Mouse (Mus musculus): ENCODE measurements around the gene Efnb2. TPM values are rescaled to one million over a fixed set of nuclear protein-coding genes. Genes with fewer than 3 reads are reported as not detected.

Efnb2 gene
- total RNA-seq, 2 experiments from 2014 or later, result 11.8 to 13.0 TPM

- intact Hi-C loops (cut with DNase I; ENCODE audit: low total_unique reads), result no loop called here
- no peak for DNase-seq
Measured at GRCm38 (mm10) chr8:8577770-8578303, 83.2 kb downstream of the Efnb2 start.

- intact Hi-C loops (cut with DNase I; ENCODE audit: low total_unique reads), result no loop called here
- no peak for DNase-seq
Measured at GRCm38 (mm10) chr8:8576833-8577232, 84.2 kb downstream of the Efnb2 start.

- no peak for DNase-seq
- intact Hi-C loops (cut with DNase I; ENCODE audit: low total_unique reads), result no loop called here
Measured at GRCm38 (mm10) chr8:8576286-8576685, 84.8 kb downstream of the Efnb2 start.

GRCm38 (mm10) chr8:8574521-8575499, 86.2 kb downstream of the Efnb2 start:
- intact Hi-C loops (cut with DNase I; ENCODE audit: low total_unique reads), result no loop called here
- DNase-seq, result no peak

GRCm38 (mm10) chr8:8572272-8572671, 88.8 kb downstream of the Efnb2 start:
- intact Hi-C loops (cut with DNase I; ENCODE audit: low total_unique reads), result no loop called here
- DNase-seq, result no peak

- intact Hi-C loops (cut with DNase I; ENCODE audit: low total_unique reads), result no loop called here
- DNase-seq, result no peak
Measured at GRCm38 (mm10) chr8:8571625-8572215, 89.3 kb downstream of the Efnb2 start.

- intact Hi-C loops (cut with DNase I; ENCODE audit: low total_unique reads), result no loop called here
- DNase-seq, result no peak
Measured at GRCm38 (mm10) chr8:8569280-8569679, 91.8 kb downstream of the Efnb2 start.

GRCm38 (mm10) chr8:8568215-8568773, 92.7 kb downstream of the Efnb2 start:
- DNase-seq, result no peak
- intact Hi-C loops (cut with DNase I; ENCODE audit: low total_unique reads), result no loop called here

Small RNAs within 50 kb of the gene (microRNA-seq; reads per million reads assigned to microRNA genes)
- gene Mir7654, result 0 to 0.64 reads per million in 2 experiments

Other genes with a start within 250 kb of the Efnb2 start
- gene Arglu1, start 29.3 kb upstream of the Efnb2 start, total RNA-seq (2021), result 10 to 100 TPM; 26.0 to 26.8 TPM

Data from gastrocnemius, postnatal 14 days (tissue).